Comparison of ENCODE assay signal across 8 mouse cellular contexts in the genomic region with DNA sequence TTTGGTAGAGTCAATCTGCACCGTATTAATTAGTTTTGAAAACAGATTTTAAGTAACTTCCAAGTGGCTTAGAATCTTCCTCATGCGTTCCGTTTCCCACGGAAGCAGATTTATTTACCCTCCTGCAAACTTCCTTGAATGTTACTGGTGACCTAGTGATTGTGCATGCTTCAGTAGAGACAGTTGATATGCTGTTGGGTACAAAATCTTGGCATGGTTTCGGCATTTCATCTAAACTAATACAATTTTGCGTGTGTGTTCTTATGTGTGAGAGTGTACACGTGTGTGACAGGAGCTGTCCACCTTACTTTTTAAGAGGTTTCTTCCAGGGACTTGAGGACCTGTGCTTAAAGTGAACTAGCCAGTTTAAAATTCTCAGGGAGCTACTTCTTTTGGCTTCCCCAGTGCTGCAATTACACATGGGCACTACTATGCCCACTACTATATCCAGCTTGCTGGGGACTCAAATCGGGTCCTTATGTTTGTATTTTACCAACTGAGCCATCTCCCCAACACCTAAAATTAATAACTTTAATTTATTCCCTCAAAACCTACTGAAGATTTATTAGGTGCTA. TPM values are rescaled to one million over a fixed set of nuclear protein-coding genes. Genes with fewer than 3 reads are reported as not detected.
DNase-seq lines count a peak whose midpoint lies in the region; ATAC-seq lines count a peak whose summit lies in the region.

No protein-coding gene starts in this region.

- no peaks in the 10 kb centered on the region for H3K27me3 ChIP-seq in heart, embryonic 10.5 days (ENCODE audit: insufficient read depth, poor library complexity, severe bottlenecking)
- H3K27me3 ChIP-seq in forebrain, embryonic 15.5 days = no peaks in the 10 kb centered on the region
- no peaks in the 10 kb centered on the region for H3K27me3 ChIP-seq in liver, embryonic 16.5 days (ENCODE audit: control insufficient read depth, insufficient read depth, low read depth, low read length)

- ATAC-seq in forebrain, embryonic 15.5 days (replicated peaks) = no peak
- no peak for ATAC-seq in liver, embryonic 16.5 days (ENCODE audit: low read depth)

- intact Hi-C loops in gastrocnemius, postnatal 14 days (cut with DNase I; ENCODE audit: low total_unique reads) = no loop called here

- H3K9me3 ChIP-seq in heart, embryonic 10.5 days = no peaks in the 10 kb centered on the region
- no peaks in the 10 kb centered on the region for H3K9me3 ChIP-seq in forebrain, embryonic 15.5 days
- no peaks in the 10 kb centered on the region for H3K9me3 ChIP-seq in liver, embryonic 16.5 days (replicated peaks; ENCODE audit: control insufficient read depth, low read length)

- H3K36me3 ChIP-seq in heart, embryonic 10.5 days = no peaks in the 10 kb centered on the region
- H3K36me3 ChIP-seq in forebrain, embryonic 15.5 days = no peaks in the 10 kb centered on the region
- no peaks in the 10 kb centered on the region for H3K36me3 ChIP-seq in liver, embryonic 16.5 days (ENCODE audit: control insufficient read depth, insufficient read depth)

- no peak for DNase-seq in heart, embryonic 10.5 days (ENCODE audit: low spot score)
- DNase-seq in heart, adult 8-10 months (ENCODE audit: low spot score) = no peak
- peak; percentile 60 for DNase-seq in 416B (ENCODE audit: low read depth)
- no peak for DNase-seq in gastrocnemius, postnatal 25 days
- no peak for DNase-seq in layer of hippocampus, adult 11-12 months (ENCODE audit: low spot score)
- DNase-seq in gastrocnemius, postnatal 14 days = no peak

- H3K4me1 ChIP-seq in heart, embryonic 10.5 days = peaks cover 8% of the 10 kb centered on the region; the same call in 1 of the 2 replicates
- H3K4me1 ChIP-seq in forebrain, embryonic 15.5 days = peaks cover 38% of the 10 kb centered on the region
- H3K4me1 ChIP-seq in liver, embryonic 16.5 days (ENCODE audit: control insufficient read depth, low read depth, low read length) = peaks cover 9% of the 10 kb centered on the region

- H3K27ac ChIP-seq in heart, embryonic 10.5 days = no peak overlapping the region
- no peak overlapping the region for H3K27ac ChIP-seq in forebrain, embryonic 15.5 days (replicated peaks)
- H3K27ac ChIP-seq in liver, embryonic 16.5 days (ENCODE audit: low read length) = no peak overlapping the region

- H3K9ac ChIP-seq in forebrain, embryonic 15.5 days (replicated peaks) = peak overlapping the region; percentile 5; the same call in 1 of the 2 replicates
- no peak overlapping the region for H3K9ac ChIP-seq in liver, embryonic 16.5 days (ENCODE audit: low read depth, low read length)

- whole genome bisulfite sequencing in heart, embryonic 10.5 days = 77% methylated on average over 8 of the region's 8 CpGs
- 52% methylated on average over 8 of the region's 8 CpGs for WGBS in forebrain, embryonic 15.5 days
- 62% methylated on average over 8 of the region's 8 CpGs for WGBS in liver, embryonic 16.5 days (ENCODE audit: insufficient replicate concordance)

- peak overlapping the region; percentile 94; the same call in 1 of the 2 replicates for H3K4me3 ChIP-seq in heart, embryonic 10.5 days
- peak overlapping the region; percentile 15 for H3K4me3 ChIP-seq in forebrain, embryonic 15.5 days
- peak overlapping the region; percentile 29; the same call in 1 of the 2 replicates for H3K4me3 ChIP-seq in liver, embryonic 16.5 days (ENCODE audit: low read depth, low read length)

- peak overlapping the region; percentile 80 for H3K4me2 ChIP-seq in forebrain, embryonic 15.5 days (replicated peaks)
- H3K4me2 ChIP-seq in liver, embryonic 16.5 days (ENCODE audit: low read depth, low read length) = peak overlapping the region; percentile 48

RNA-seq across cellular contexts. Expression of gene Nipbl, which starts 3.0 kb away (rescaled TPM):
- polyA plus RNA-seq in heart, embryonic 10.5 days (2016; fragmentation: Nextera tagmentation; extraction: Ambion mirVana) = 10.7 and 15.1 TPM in 2 replicates
- 10 to 100 TPM; 26.0 to 30.2 (median 27.5) TPM for total RNA-seq in heart, adult 8-10 months (2022)
- 20.5 and 21.4 TPM in 2 replicates for polyA plus RNA-seq in forebrain, embryonic 15.5 days (2015; fragmentation: Nextera tagmentation; extraction: Ambion mirVana)
- 6.2 and 6.3 TPM in 2 replicates for polyA plus RNA-seq in liver, embryonic 16.5 days (2015; fragmentation: Nextera tagmentation; extraction: Ambion mirVana)
- 10 to 100 TPM; 17.9 to 19.1 TPM for total RNA-seq in gastrocnemius, postnatal 25 days (2021)
- total RNA-seq in gastrocnemius, postnatal 14 days (2021) = 10 to 100 TPM; 21.9 to 23.1 TPM

Comparison
In these comparisons a context has a peak if more than half of its experiments do, and no peak if none do; other contexts are left out.
1. H3K4me3 ChIP-seq: peak in every context shown above with its lines; median percentile 94 in heart, embryonic 10.5 days; 29 in liver, embryonic 16.5 days; 15 in forebrain, embryonic 15.5 days.